Mouse (Mus musculus) E14TG2a.4 (cell line): ENCODE measurements around the gene C77080.

Experiments used
- H3K27me3 ChIP-seq: 2 replicates; pipeline ENCODE4 v1.6.1; 2014; ENCODE audit warnings: low read length, control low read depth; ENCODE audit not compliant: insufficient read depth
- H3K36me3 ChIP-seq: 2 replicates; pipeline ENCODE4 v1.6.1; 2014; ENCODE audit warnings: low read length, control low read depth; ENCODE audit not compliant: insufficient read depth
- H3K4me1 ChIP-seq: replicated peaks from 2 replicates; pipeline ENCODE4 v1.6.1; 2014; ENCODE audit warnings: low read depth, low read length, control low read depth
- H3K4me3 ChIP-seq: replicated peaks from 2 replicates; pipeline ENCODE4 v1.5.1; 2014; ENCODE audit warnings: mild to moderate bottlenecking, low read length
- H3K9me3 ChIP-seq: 2 replicates; pipeline ENCODE4 v1.6.1; 2014; ENCODE audit warnings: low read length, control low read depth
- CTCF ChIP-seq: conservative IDR thresholded peaks from 2 replicates; pipeline ENCODE4 v1.5.1; 2014; ENCODE audit warnings: low read length
- NANOG ChIP-seq: IDR thresholded peaks from 2 replicates; pipeline ENCODE4 v1.6.1; 2014; ENCODE audit warnings: borderline replicate concordance, low read length, mixed read lengths
- POU5F1 ChIP-seq: IDR thresholded peaks from 2 replicates; pipeline ENCODE4 v1.6.1; 2014; ENCODE audit warnings: low read length, borderline replicate concordance

The C77080 gene

GRCm38 (mm10) chr4:129282786-129283185 is 21.6 kb upstream of the C77080 start:
- no peaks in the 10 kb centered on the region for H3K36me3 ChIP-seq
- H3K9me3 ChIP-seq, result no peaks in the 10 kb centered on the region
- TF ChIP-seq NANOG, result no peak
- no peak for TF ChIP-seq POU5F1
- TF ChIP-seq CTCF, result no peak
- peaks cover 22% of the 10 kb centered on the region for H3K4me1 ChIP-seq
- H3K4me3 ChIP-seq, result no peak overlapping the region
- H3K27me3 ChIP-seq, result peaks cover 37% of the 10 kb centered on the region

GRCm38 (mm10) chr4:129276453-129276865 is 15.3 kb upstream of the C77080 start:
- no peaks in the 10 kb centered on the region for H3K36me3 ChIP-seq
- H3K4me1 ChIP-seq, result peaks cover 35% of the 10 kb centered on the region
- TF ChIP-seq POU5F1, result no peak
- TF ChIP-seq CTCF, result peak; percentile 97
- TF ChIP-seq NANOG, result no peak
- H3K27me3 ChIP-seq, result 0 out of 2 replicates have a peak, but pooled peaks cover 3% of the 10 kb centered on the region
- H3K4me3 ChIP-seq, result no peak overlapping the region
- H3K9me3 ChIP-seq, result no peaks in the 10 kb centered on the region

GRCm38 (mm10) chr4:129272756-129273046 is 11.5 kb upstream of the C77080 start:
- no peaks in the 10 kb centered on the region for H3K27me3 ChIP-seq
- H3K9me3 ChIP-seq, result no peaks in the 10 kb centered on the region
- peak overlapping the region; percentile 30 for H3K4me3 ChIP-seq
- H3K4me1 ChIP-seq, result peaks cover 43% of the 10 kb centered on the region
- TF ChIP-seq CTCF, result no peak
- no peak for TF ChIP-seq POU5F1
- TF ChIP-seq NANOG, result no peak
- no peaks in the 10 kb centered on the region for H3K36me3 ChIP-seq

- Histone ChIP-seq H3K4me1 (peaks cover 47% of the 10 kb centered on the region), H3K27me3 (no peaks in the 10 kb centered on the region), H3K36me3 (no peaks in the 10 kb centered on the region), H3K9me3 (no peaks in the 10 kb centered on the region), H3K4me3 (peak overlapping the region; percentile 59)
- no peak for TF ChIP-seq POU5F1
- TF ChIP-seq NANOG, result no peak
- TF ChIP-seq CTCF, result no peak
Observed at GRCm38 (mm10) chr4:129271991-129272755, 11.0 kb upstream of the C77080 start.

GRCm38 (mm10) chr4:129268698-129269097 is 7.5 kb upstream of the C77080 start:
- Histone ChIP-seq H3K27me3 (no peaks in the 10 kb centered on the region), H3K9me3 (no peaks in the 10 kb centered on the region), H3K36me3 (no peaks in the 10 kb centered on the region), H3K4me3 (no peak overlapping the region), H3K4me1 (peaks cover 59% of the 10 kb centered on the region)
- no peak for TF ChIP-seq POU5F1
- TF ChIP-seq CTCF, result no peak
- TF ChIP-seq NANOG, result no peak

GRCm38 (mm10) chr4:129266821-129267220 is 5.6 kb upstream of the C77080 start:
- H3K27me3 ChIP-seq, result no peaks in the 10 kb centered on the region
- H3K4me1 ChIP-seq, result peaks cover 60% of the 10 kb centered on the region
- no peaks in the 10 kb centered on the region for H3K36me3 ChIP-seq
- TF ChIP-seq NANOG, result no peak
- TF ChIP-seq POU5F1, result no peak
- TF ChIP-seq CTCF, result no peak
- no peak overlapping the region for H3K4me3 ChIP-seq
- H3K9me3 ChIP-seq, result no peaks in the 10 kb centered on the region

- H3K4me1 ChIP-seq, result peaks cover 61% of the 10 kb centered on the region
- H3K36me3 ChIP-seq, result no peaks in the 10 kb centered on the region
- TF ChIP-seq CTCF (no peak), NANOG (no peak), POU5F1 (no peak)
- H3K9me3 ChIP-seq, result no peaks in the 10 kb centered on the region
- no peaks in the 10 kb centered on the region for H3K27me3 ChIP-seq
- H3K4me3 ChIP-seq, result peak overlapping the region; percentile 32
Observed at GRCm38 (mm10) chr4:129266191-129266590, 5.0 kb upstream of the C77080 start.

GRCm38 (mm10) chr4:129263225-129264021 is 2.2 kb upstream of the C77080 start:
- H3K27me3 ChIP-seq, result no peaks in the 10 kb centered on the region
- H3K4me1 ChIP-seq, result peaks cover 82% of the 10 kb centered on the region
- TF ChIP-seq NANOG (no peak), POU5F1 (no peak), CTCF (no peak)
- H3K9me3 ChIP-seq, result no peaks in the 10 kb centered on the region
- no peaks in the 10 kb centered on the region for H3K36me3 ChIP-seq
- peak overlapping the region; percentile 63 for H3K4me3 ChIP-seq
